Mouse (Mus musculus): ENCODE measurements at regions not wholly inside any gene's neighbourhood (a gene's known extent, or its start where the extent isn't known, plus 50 kb on each side); places are given as distances from the start of the nearest gene placed in this dataset.

DNA sequence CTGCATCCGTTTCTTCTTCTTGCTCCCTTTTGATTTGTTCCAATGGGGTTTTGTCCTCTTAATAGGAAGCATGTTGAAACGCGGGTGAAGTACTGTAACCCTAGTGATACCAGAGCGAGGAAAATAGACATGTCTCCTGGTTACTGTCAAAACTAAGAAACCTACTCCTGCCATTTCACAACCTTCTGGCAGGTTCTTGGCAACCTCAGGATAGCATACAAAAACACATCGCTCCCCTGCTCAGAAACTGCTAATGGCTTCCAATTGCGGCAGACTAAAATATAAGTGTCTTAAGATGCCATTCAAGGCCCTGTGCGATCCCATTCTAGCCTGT lies 172.4 kb downstream of the Spata19 start:
- no peak overlapping the region for H3K4me2 ChIP-seq
- H3K9ac ChIP-seq (ENCODE audit: low read depth, low read length): no peak overlapping the region
- no peak overlapping the region for H3K27ac ChIP-seq (ENCODE audit: low read depth, low read length)
- no peaks in the 10 kb centered on the region for H3K27me3 ChIP-seq (ENCODE audit: control insufficient read depth, insufficient read depth, low read length)
- no peaks in the 10 kb centered on the region for H3K9me3 ChIP-seq (replicated peaks; ENCODE audit: control insufficient read depth, low read length)
- H3K4me3 ChIP-seq (ENCODE audit: low read depth, low read length): no peak overlapping the region
- 79% methylated on average over 7 of the region's 7 CpGs for WGBS (ENCODE audit: insufficient replicate concordance)
- ATAC-seq (replicated peaks; ENCODE audit: insufficient number of reproducible peaks, low FRiP score, low TSS enrichment): no peak
- no peaks in the 10 kb centered on the region for H3K4me1 ChIP-seq (ENCODE audit: control insufficient read depth, insufficient read depth, low read length)
- no peaks in the 10 kb centered on the region for H3K36me3 ChIP-seq (ENCODE audit: control insufficient read depth, insufficient read depth, low read length)

DNA sequence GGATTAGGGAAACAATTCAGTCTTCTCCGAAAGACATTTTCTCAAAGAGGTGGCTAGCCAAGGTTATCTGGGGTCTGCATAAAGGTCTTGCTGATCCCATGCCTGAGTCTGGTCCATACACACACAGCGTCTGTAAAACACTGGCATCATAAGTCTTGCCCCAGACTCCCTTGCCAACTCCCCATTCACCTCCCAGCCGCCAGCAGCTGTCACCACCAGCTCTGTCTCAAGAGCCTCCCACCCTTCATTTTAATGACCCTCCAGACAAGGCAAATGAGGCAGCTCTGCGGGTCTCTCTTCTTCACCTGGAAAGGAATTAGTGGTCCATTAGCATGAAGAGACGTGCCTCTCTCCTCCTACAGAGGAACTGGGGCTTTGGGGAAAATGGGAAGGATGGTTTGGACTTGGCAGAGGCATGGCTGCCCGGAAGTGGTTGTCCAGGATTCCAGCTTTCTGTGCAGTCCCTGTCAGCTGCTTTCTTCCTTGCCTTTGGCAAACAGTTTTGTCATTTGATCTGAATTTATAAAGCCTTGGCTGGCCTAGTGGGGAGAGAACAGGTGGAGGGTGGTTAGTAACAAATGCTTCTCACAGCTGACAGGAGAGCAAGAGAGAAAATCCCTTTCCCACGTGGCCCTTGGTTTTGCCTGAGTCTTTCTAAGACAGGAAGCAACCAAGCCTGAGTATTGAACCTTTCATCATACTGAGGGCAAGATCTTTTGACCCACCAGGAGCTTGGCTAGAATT lies 173.3 kb upstream of the Opcml start:
- H3K9me3 ChIP-seq (replicated peaks; ENCODE audit: control insufficient read depth, low read length): no peaks in the 10 kb centered on the region
- H3K27me3 ChIP-seq (ENCODE audit: control insufficient read depth, insufficient read depth, low read length): no peaks in the 10 kb centered on the region
- H3K9ac ChIP-seq (ENCODE audit: low read depth, low read length): no peak overlapping the region
- WGBS (ENCODE audit: insufficient replicate concordance): 39% methylated on average over 7 of the region's 7 CpGs
- H3K4me2 ChIP-seq: no peak overlapping the region
- H3K4me1 ChIP-seq (ENCODE audit: control insufficient read depth, insufficient read depth, low read length): no peaks in the 10 kb centered on the region
- no peak overlapping the region for H3K4me3 ChIP-seq (ENCODE audit: low read depth, low read length)
- no peak overlapping the region for H3K27ac ChIP-seq (ENCODE audit: low read depth, low read length)
- no peaks in the 10 kb centered on the region for H3K36me3 ChIP-seq (ENCODE audit: control insufficient read depth, insufficient read depth, low read length)
- no peak for ATAC-seq (replicated peaks; ENCODE audit: insufficient number of reproducible peaks, low FRiP score, low TSS enrichment)

DNA sequence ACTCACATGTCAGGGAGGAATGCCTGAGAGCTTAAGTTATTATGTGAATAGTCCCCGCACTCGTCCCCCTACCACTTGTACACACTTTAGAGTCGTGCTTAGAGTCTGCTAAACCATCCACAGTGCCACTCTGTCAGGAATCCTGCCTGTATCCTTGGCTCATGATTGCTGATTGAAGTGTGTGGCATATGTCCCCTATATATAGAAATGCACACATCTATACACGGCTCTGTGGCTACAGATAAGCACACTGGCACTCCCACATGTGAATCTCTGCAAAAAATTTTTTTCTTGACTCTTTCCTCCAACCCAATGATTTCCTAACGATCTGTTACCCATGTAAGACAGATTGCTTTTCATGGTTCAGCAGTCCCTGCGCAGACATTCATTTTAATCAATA lies 155.7 kb upstream of the Opcml start:
- Histone ChIP-seq H3K27ac (ENCODE audit: low read depth, low read length) (no peak overlapping the region), H3K27me3 (ENCODE audit: control insufficient read depth, insufficient read depth, low read length) (no peaks in the 10 kb centered on the region), H3K9me3 (replicated peaks; ENCODE audit: control insufficient read depth, low read length) (no peaks in the 10 kb centered on the region), H3K4me1 (ENCODE audit: control insufficient read depth, insufficient read depth, low read length) (no peaks in the 10 kb centered on the region), H3K4me2 (no peak overlapping the region), H3K9ac (ENCODE audit: low read depth, low read length) (no peak overlapping the region), H3K4me3 (ENCODE audit: low read depth, low read length) (no peak overlapping the region), H3K36me3 (ENCODE audit: control insufficient read depth, insufficient read depth, low read length) (no peaks in the 10 kb centered on the region)
- 64% methylated on average over 6 of the region's 6 CpGs for WGBS (ENCODE audit: insufficient replicate concordance)
- no peak for ATAC-seq (replicated peaks; ENCODE audit: insufficient number of reproducible peaks, low FRiP score, low TSS enrichment)

DNA sequence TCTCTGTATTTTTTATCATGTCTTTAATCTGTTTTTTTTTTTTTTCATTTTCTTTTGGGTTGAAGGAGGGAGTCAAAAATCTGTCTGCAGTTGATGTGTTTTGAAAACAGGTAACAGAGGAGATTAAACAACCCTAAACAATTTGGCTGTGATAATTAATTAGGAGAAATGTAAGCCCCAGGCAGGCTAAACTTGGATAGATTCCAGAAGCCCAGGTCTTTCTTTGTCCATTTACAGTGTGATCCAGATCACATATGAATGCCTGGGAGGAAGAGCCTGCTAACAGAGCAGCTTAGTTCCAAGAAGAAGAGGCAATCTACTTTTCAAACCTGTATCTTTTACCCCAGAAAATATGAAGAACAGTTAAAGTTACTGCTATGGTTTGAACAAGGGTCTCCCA lies 150.0 kb upstream of the Opcml start:
- Histone ChIP-seq H3K36me3 (ENCODE audit: control insufficient read depth, insufficient read depth, low read length) (no peaks in the 10 kb centered on the region), H3K27me3 (ENCODE audit: control insufficient read depth, insufficient read depth, low read length) (no peaks in the 10 kb centered on the region), H3K27ac (ENCODE audit: low read depth, low read length) (no peak overlapping the region), H3K9ac (ENCODE audit: low read depth, low read length) (no peak overlapping the region), H3K4me1 (ENCODE audit: control insufficient read depth, insufficient read depth, low read length) (no peaks in the 10 kb centered on the region), H3K9me3 (replicated peaks; ENCODE audit: control insufficient read depth, low read length) (no peaks in the 10 kb centered on the region), H3K4me3 (ENCODE audit: low read depth, low read length) (no peak overlapping the region), H3K4me2 (no peak overlapping the region)
- no peak for ATAC-seq (replicated peaks; ENCODE audit: insufficient number of reproducible peaks, low FRiP score, low TSS enrichment)

DNA sequence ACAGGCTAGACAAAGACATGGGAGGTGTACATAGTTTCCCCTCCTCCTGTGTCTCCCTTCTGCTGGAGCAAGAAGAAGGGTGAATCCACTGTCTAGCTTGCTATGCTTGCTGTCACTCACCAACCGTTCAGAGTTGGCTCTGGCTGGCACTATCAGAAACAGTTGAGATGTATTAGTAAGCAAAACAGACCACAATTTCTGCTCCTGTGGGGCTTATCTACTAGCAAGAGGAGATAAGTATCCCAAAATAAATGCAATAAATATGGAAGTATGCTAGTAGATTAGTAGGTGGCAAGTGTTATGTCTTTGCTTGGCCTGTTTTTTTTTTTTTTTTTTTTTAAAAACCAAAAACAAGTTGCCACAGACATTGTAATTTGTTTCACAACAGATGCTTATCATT lies 147.3 kb upstream of the Opcml start:
- Histone ChIP-seq H3K36me3 (ENCODE audit: control insufficient read depth, insufficient read depth, low read length) (no peaks in the 10 kb centered on the region), H3K4me2 (no peak overlapping the region), H3K9ac (ENCODE audit: low read depth, low read length) (no peak overlapping the region), H3K4me3 (ENCODE audit: low read depth, low read length) (no peak overlapping the region), H3K27me3 (ENCODE audit: control insufficient read depth, insufficient read depth, low read length) (no peaks in the 10 kb centered on the region), H3K4me1 (ENCODE audit: control insufficient read depth, insufficient read depth, low read length) (no peaks in the 10 kb centered on the region), H3K27ac (ENCODE audit: low read depth, low read length) (no peak overlapping the region), H3K9me3 (replicated peaks; ENCODE audit: control insufficient read depth, low read length) (no peaks in the 10 kb centered on the region)
- ATAC-seq (replicated peaks; ENCODE audit: insufficient number of reproducible peaks, low FRiP score, low TSS enrichment): no peak
- WGBS (ENCODE audit: insufficient replicate concordance): 17% methylated on average over 1 of the region's 1 CpGs

DNA sequence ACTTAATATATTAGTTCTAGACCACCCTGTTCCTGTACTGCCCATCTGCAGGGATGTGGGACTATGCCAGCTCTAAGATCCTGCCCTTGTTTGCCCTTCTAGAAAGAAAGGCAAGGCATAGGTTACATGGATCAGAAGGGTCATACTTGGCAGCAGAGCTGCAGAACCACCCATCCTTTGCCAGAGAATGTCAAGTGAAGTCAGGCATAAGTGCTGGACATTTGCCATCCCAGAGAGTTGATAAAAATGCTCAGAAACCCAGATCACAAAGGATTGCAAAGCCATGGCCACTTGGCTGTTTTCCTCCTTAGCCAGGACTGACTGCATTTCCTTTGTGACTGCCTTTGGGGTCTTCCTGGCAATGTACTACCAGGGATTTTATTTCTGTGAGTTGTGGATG lies 146.7 kb upstream of the Opcml start:
- H3K4me2 ChIP-seq: no peak overlapping the region
- H3K36me3 ChIP-seq (ENCODE audit: control insufficient read depth, insufficient read depth, low read length): no peaks in the 10 kb centered on the region
- H3K9me3 ChIP-seq (replicated peaks; ENCODE audit: control insufficient read depth, low read length): no peaks in the 10 kb centered on the region
- no peaks in the 10 kb centered on the region for H3K27me3 ChIP-seq (ENCODE audit: control insufficient read depth, insufficient read depth, low read length)
- no peak overlapping the region for H3K4me3 ChIP-seq (ENCODE audit: low read depth, low read length)
- H3K27ac ChIP-seq (ENCODE audit: low read depth, low read length): no peak overlapping the region
- no peaks in the 10 kb centered on the region for H3K4me1 ChIP-seq (ENCODE audit: control insufficient read depth, insufficient read depth, low read length)
- ATAC-seq (replicated peaks; ENCODE audit: insufficient number of reproducible peaks, low FRiP score, low TSS enrichment): no peak
- H3K9ac ChIP-seq (ENCODE audit: low read depth, low read length): no peak overlapping the region

DNA sequence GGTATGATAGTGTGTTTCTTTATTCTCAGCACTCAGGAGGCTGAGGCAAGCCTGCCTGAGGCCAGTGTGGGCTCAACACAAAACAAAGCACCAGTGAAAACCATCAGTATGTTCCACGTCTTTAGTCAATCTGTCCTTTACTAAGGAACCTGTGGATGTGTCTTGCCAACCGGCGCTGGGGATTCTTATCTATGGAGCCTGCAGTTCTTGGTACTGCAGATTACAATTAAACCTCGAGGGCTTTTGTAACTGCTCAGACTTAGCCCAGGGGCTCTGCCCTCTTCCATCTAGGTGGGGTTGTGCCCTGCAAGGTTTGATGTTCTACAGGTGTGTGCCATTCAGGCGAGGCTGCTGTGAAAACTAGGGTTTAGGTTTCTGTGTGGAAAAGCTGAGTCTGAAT lies 145.1 kb upstream of the Opcml start:
- H3K9ac ChIP-seq (ENCODE audit: low read depth, low read length): no peak overlapping the region
- H3K36me3 ChIP-seq (ENCODE audit: control insufficient read depth, insufficient read depth, low read length): no peaks in the 10 kb centered on the region
- H3K27me3 ChIP-seq (ENCODE audit: control insufficient read depth, insufficient read depth, low read length): no peaks in the 10 kb centered on the region
- H3K27ac ChIP-seq (ENCODE audit: low read depth, low read length): no peak overlapping the region
- H3K4me2 ChIP-seq: no peak overlapping the region
- ATAC-seq (replicated peaks; ENCODE audit: insufficient number of reproducible peaks, low FRiP score, low TSS enrichment): no peak
- no peak overlapping the region for H3K4me3 ChIP-seq (ENCODE audit: low read depth, low read length)
- no peaks in the 10 kb centered on the region for H3K4me1 ChIP-seq (ENCODE audit: control insufficient read depth, insufficient read depth, low read length)
- WGBS (ENCODE audit: insufficient replicate concordance): 62% methylated on average over 5 of the region's 5 CpGs
- no peaks in the 10 kb centered on the region for H3K9me3 ChIP-seq (replicated peaks; ENCODE audit: control insufficient read depth, low read length)

DNA sequence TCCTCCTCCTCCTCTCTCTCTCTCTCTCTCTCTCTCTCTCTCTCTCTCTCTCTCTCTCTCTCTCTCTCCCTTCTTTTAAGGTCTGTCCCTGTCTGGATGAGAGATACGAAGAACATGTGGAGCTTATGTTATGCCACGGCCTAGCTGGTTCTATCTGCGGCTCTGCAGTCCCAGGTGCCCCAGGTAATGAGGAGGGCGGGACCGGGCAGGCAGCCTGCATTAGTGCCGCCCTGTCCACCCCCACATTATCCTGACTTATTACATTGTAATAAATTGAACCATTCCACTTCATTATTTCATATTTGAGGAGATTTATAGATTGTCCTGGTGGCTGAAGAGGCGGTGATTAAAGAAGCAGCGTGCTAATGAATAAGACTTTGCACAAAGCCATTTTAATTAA lies 144.5 kb upstream of the Opcml start:
- Histone ChIP-seq H3K9me3 (replicated peaks; ENCODE audit: control insufficient read depth, low read length) (no peaks in the 10 kb centered on the region), H3K4me1 (ENCODE audit: control insufficient read depth, insufficient read depth, low read length) (no peaks in the 10 kb centered on the region), H3K4me2 (no peak overlapping the region), H3K27me3 (ENCODE audit: control insufficient read depth, insufficient read depth, low read length) (no peaks in the 10 kb centered on the region), H3K9ac (ENCODE audit: low read depth, low read length) (no peak overlapping the region), H3K4me3 (ENCODE audit: low read depth, low read length) (no peak overlapping the region), H3K27ac (ENCODE audit: low read depth, low read length) (no peak overlapping the region), H3K36me3 (ENCODE audit: control insufficient read depth, insufficient read depth, low read length) (no peaks in the 10 kb centered on the region)
- 86% methylated on average over 8 of the region's 8 CpGs for WGBS (ENCODE audit: insufficient replicate concordance)
- ATAC-seq (replicated peaks; ENCODE audit: insufficient number of reproducible peaks, low FRiP score, low TSS enrichment): no peak

DNA sequence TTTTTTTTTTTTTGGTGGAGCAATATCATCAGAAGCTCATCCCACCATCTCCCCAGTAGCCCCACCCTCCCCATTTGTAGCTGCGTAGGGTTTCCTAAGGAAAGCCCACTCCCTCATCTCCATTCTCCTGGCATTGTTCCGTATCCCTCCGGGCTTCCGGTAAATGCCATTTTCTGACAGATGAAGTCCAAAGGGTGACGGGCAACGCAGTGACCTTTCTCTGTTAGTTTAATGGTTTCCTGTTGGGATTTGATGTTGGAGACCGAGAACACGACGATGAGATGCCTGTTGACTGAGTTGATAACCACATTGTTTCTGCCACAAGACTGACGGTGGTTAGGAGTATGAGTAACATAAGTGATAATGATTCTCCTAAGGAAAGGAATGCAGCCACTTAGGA lies 143.6 kb upstream of the Opcml start:
- Histone ChIP-seq H3K36me3 (ENCODE audit: control insufficient read depth, insufficient read depth, low read length) (no peaks in the 10 kb centered on the region), H3K9me3 (replicated peaks; ENCODE audit: control insufficient read depth, low read length) (no peaks in the 10 kb centered on the region), H3K4me2 (no peak overlapping the region), H3K9ac (ENCODE audit: low read depth, low read length) (no peak overlapping the region), H3K4me1 (ENCODE audit: control insufficient read depth, insufficient read depth, low read length) (no peaks in the 10 kb centered on the region), H3K4me3 (ENCODE audit: low read depth, low read length) (no peak overlapping the region), H3K27ac (ENCODE audit: low read depth, low read length) (no peak overlapping the region), H3K27me3 (ENCODE audit: control insufficient read depth, insufficient read depth, low read length) (no peaks in the 10 kb centered on the region)
- 42% methylated on average over 10 of the region's 10 CpGs for WGBS (ENCODE audit: insufficient replicate concordance)
- ATAC-seq (replicated peaks; ENCODE audit: insufficient number of reproducible peaks, low FRiP score, low TSS enrichment): no peak

Data from heart, embryonic 11.5 days (tissue).